Mouse (Mus musculus) intestine, embryonic 15.5 days (tissue): ENCODE measurements around the gene Jmjd8. TPM values are rescaled to one million over a fixed set of nuclear protein-coding genes. Genes with fewer than 3 reads are reported as not detected.

ENCODE experiments used
- ATAC-seq: fragments of 200-750 bp; cut with Nextera tagmentation; 2 replicates; pipeline ENCODE4 v1.8.0; 2017; ENCODE audit warnings: moderate TSS enrichment, moderate library complexity
- H3K27ac ChIP-seq: fragments of 300-500 bp; sonication (generic); 2 replicates; pipeline ENCODE4 v1.5.1; 2015; ENCODE audit warnings: mild to moderate bottlenecking, inconsistent platforms
- H3K27me3 ChIP-seq: fragments of 300-500 bp; sonication (generic); replicated peaks from 2 replicates; pipeline ENCODE4 v1.6.1; 2015; ENCODE audit warnings: inconsistent platforms
- H3K36me3 ChIP-seq: fragments of 300-500 bp; sonication (generic); 2 replicates; pipeline ENCODE4 v1.6.1; 2015; ENCODE audit warnings: inconsistent platforms
- H3K4me1 ChIP-seq: fragments of 300-500 bp; sonication (generic); replicated peaks from 2 replicates; pipeline ENCODE4 v1.6.1; 2015; ENCODE audit warnings: inconsistent platforms
- H3K4me2 ChIP-seq: fragments of 300-500 bp; sonication (generic); replicated peaks from 2 replicates; pipeline ENCODE4 v1.6.1; 2015; ENCODE audit warnings: mild to moderate bottlenecking, inconsistent platforms
- H3K4me3 ChIP-seq: fragments of 300-500 bp; sonication (generic); replicated peaks from 2 replicates; pipeline ENCODE4 v1.5.1; 2015; ENCODE audit warnings: inconsistent platforms
- H3K9ac ChIP-seq: fragments of 300-500 bp; sonication (generic); 2 replicates; pipeline ENCODE4 v1.6.1; 2015; ENCODE audit warnings: inconsistent platforms
- H3K9me3 ChIP-seq: fragments of 300-500 bp; sonication (generic); 2 replicates; pipeline ENCODE4 v1.6.1; 2016; ENCODE audit warnings: inconsistent platforms
- WGBS: fragments of 180-500 bp; shearing (Covaris S2); methylation state at CpG from one replicate; pipeline ENCODE4 v1.1.7; 2015; 5-methylcytosine and 5-hydroxymethylcytosine counted together
- polyA plus RNA-seq: library from polyadenylated mRNA; unstranded; fragments of >200 nt; fragmentation: Nextera tagmentation; extraction: Ambion mirVana; gene quantifications from 2 replicates; pipeline ENCODE4 v1.2.1, GENCODE M21; 2015

The Jmjd8 gene
- polyA plus RNA-seq, 1 experiment from 2014 or later = 45.1 TPM

DNA sequence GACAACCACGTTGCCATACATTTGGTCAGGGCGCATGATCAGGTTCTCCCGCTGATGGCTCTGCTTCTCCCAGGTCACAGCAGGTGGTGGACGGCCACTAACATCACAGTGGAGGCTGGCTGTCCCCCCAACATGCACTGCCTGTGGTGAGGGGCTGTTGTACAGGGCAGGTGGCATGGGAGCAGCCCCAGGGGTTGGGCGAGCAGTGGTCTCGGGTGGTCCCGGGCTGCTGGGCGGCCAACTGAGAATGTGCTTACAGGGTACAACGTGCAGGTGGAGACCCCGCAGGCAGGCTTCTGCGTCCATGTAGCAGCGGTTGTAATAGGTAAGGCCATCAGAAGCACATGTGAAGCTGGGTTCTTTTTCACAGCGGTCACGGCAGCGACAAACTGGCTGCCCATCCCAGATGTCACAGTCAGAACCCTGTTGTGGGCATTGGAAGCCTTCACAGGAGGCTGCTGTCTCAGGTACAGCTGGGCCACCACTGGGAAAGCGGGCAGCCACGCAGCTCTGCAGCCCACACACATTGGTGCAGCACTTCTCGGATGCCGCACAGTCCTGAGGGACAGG, 50.0 kb downstream of the Jmjd8 start:
- Histone ChIP-seq H3K4me2 (no peak overlapping the region), H3K9ac (no peak overlapping the region), H3K4me3 (no peak overlapping the region), H3K27ac (no peak overlapping the region), H3K9me3 (no peaks in the 10 kb centered on the region), H3K27me3 (no peaks in the 10 kb centered on the region), H3K4me1 (peaks cover 26% of the 10 kb centered on the region), H3K36me3 (peaks cover 21% of the 10 kb centered on the region)
- 93% methylated on average over 19 of the region's 19 CpGs for WGBS
- no peak for ATAC-seq

DNA sequence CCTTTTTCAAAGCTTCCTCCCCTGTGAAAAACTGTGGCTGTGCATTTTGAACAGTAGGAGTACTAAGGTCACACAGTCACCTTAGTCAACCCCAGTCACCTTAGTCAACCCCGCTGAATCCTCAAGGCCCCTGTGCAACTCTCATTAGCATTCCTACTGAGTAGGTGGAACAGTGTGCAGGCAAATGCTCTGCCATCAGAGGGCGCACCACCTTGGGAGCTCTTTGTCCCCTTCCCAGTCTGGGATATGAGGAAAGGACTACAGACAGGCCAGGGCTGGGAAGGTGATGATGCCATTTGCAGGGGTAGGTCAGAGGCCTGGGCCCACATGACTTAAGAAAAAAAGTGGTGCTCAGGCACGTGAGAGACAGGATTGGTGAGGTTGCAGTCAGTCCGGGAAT, 50.6 kb downstream of the Jmjd8 start:
- ATAC-seq = no peak
- Histone ChIP-seq H3K9ac (no peak overlapping the region), H3K27me3 (no peaks in the 10 kb centered on the region), H3K4me1 (peaks cover 21% of the 10 kb centered on the region), H3K9me3 (no peaks in the 10 kb centered on the region), H3K27ac (no peak overlapping the region), H3K4me2 (no peak overlapping the region), H3K4me3 (no peak overlapping the region), H3K36me3 (peaks cover 23% of the 10 kb centered on the region)
- WGBS = 59% methylated on average over 4 of the region's 4 CpGs

DNA sequence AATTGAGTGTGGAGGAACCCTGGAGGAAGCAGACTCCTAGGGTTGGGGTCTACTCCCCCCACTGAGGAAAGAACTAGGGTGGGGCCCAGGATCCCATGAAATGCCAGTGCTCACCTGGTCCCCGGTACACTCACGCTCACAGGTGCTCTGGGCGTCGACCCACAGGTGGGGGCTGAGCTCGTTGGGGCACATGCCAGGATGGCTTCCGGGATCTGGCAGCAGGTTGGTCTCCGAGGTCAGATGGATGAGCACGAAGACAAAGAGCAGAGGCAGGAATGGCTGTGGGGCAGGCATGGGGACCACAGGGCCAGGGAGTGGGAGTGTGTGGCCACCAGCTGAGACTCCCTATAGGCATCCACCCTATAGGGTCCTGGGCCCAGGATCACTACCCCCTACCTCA, 51.1 kb downstream of the Jmjd8 start:
- no peak overlapping the region for H3K27ac ChIP-seq
- peaks cover 21% of the 10 kb centered on the region for H3K4me1 ChIP-seq

DNA sequence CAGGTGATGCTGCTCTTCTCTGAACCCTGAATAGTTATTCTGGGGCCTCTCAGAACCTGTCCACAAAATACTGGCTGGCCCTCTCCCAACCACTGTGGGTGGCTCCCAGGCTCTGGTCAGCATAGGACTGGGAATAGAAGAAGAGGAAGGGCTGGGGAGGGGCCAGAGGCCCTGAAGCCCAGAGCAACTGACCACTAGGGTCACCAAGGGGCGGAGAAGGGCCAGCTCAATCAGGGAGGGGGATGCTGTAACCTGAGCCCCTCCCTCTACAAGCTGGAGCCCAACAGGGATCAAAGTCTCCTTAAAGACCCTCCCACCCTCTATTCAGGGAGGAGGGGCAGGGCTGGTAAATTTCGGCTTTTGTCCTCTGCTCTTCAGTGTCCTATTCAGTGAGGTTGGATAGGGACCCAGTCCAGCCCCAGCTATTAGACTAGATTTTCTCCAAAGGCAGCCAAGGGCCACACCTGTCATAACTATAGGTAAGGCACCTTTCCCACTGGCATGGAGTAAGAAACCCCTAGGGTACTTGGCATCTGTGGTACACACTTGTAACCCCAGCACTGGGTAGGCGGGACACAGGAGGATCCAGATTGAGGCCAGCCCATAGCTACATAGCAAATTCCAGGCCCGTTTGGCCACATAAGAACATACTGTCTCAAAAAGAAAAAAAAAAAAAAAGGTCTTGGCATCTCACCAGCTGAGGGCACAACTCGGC, 51.7 kb downstream of the Jmjd8 start, which contains the start of gene Wfikkn1:
Wfikkn1 (minus strand) TSS at position 663 of the 715 bp plus-strand sequence.
- Histone ChIP-seq H3K27me3 (no peaks in the 10 kb centered on the region), H3K4me1 (peaks cover 21% of the 10 kb centered on the region), H3K9me3 (no peaks in the 10 kb centered on the region), H3K4me2 (no peak within 1 kb of the TSS), H3K4me3 (no peak within 1 kb of the TSS), H3K9ac (no peak within 1 kb of the TSS), H3K27ac (no peak within 1 kb of the TSS), H3K36me3 (peaks cover 25% of the 10 kb centered on the region)
- no peak for ATAC-seq
- WGBS = 38% methylated on average over 5 of the region's 5 CpGs

More for the DNA sequence above, 51.1 kb downstream of the Jmjd8 start:
- WGBS = 76% methylated on average over 8 of the region's 8 CpGs
- no peaks in the 10 kb centered on the region for H3K27me3 ChIP-seq
- no peak overlapping the region for H3K4me3 ChIP-seq
- no peak for ATAC-seq
- peaks cover 25% of the 10 kb centered on the region for H3K36me3 ChIP-seq
- H3K9ac ChIP-seq = no peak overlapping the region
- H3K4me2 ChIP-seq = no peak overlapping the region
- H3K9me3 ChIP-seq = no peaks in the 10 kb centered on the region

DNA sequence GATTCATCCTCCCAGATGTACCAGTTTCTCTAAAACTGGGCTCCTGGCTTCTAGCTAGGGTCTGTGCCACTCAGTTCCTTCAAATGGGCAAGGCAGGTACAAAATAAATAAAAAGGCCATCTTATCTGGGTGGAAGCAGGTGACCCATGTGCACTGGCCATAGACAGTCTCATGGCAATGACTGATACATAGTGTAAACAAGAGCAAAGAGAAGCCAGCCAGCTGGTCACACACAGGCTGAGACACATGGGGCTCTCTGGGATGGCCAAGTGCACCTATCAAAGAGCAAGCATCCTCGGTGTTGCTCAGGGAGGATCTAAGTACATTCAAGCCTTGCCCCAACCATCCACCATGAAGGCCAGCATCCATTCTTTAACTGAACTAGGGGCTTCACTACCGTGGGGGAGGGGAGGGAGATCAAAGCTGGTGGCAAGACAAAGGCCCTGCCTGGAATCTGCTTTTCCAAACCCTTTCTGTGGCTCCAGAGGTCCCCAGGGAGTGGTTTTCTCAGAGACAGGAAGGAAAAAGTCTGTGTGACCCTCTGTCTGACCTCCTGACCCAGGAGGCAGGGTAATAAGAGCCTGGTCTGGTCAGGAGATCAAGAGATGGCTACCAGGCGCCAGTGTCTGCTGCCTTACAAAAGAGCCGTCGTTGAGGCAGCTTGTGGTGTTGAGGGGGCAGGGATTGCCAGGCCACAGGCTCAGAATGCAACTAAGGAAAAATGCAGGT, 52.4 kb downstream of the Jmjd8 start:
- H3K9me3 ChIP-seq = no peaks in the 10 kb centered on the region
- no peaks in the 10 kb centered on the region for H3K27me3 ChIP-seq
- WGBS = 17% methylated on average over 5 of the region's 5 CpGs
- no peak overlapping the region for H3K4me3 ChIP-seq
- peaks cover 17% of the 10 kb centered on the region for H3K4me1 ChIP-seq
- peaks cover 25% of the 10 kb centered on the region for H3K36me3 ChIP-seq
- H3K4me2 ChIP-seq = no peak overlapping the region
- no peak for ATAC-seq
- no peak overlapping the region for H3K27ac ChIP-seq
- H3K9ac ChIP-seq = no peak overlapping the region

Other genes with a start within 250 kb of the Jmjd8 start
- gene Lmf1, start 249.8 kb upstream of the Jmjd8 start, polyA plus RNA-seq = 33.0 and 35.9 TPM in 2 replicates
- gene Gng13, start 111.7 kb upstream of the Jmjd8 start, polyA plus RNA-seq = 2.6 and 2.9 TPM in 2 replicates
- 23.5 and 26.8 TPM in 2 replicates for gene Chtf18, start 101.4 kb upstream of the Jmjd8 start, polyA plus RNA-seq
- gene Rpusd1, start 101.2 kb upstream of the Jmjd8 start, polyA plus RNA-seq = 16.4 and 17.0 TPM in 2 replicates
- 0.06 TPM in 1 of 2 replicates, not detected in the other for gene Mslnl, start 92.8 kb upstream of the Jmjd8 start, polyA plus RNA-seq
- 21.6 and 22.1 TPM in 2 replicates for gene Msln, start 74.5 kb upstream of the Jmjd8 start, polyA plus RNA-seq
- 29.0 and 31.5 TPM in 2 replicates for gene Narfl, start 55.1 kb upstream of the Jmjd8 start, polyA plus RNA-seq
- gene Haghl, start 43.2 kb upstream of the Jmjd8 start, polyA plus RNA-seq = 37.9 and 41.5 TPM in 2 replicates
- 0.15 and 0.40 TPM in 2 replicates for gene Ccdc78, start 42.3 kb upstream of the Jmjd8 start, polyA plus RNA-seq
- 82.5 and 101 TPM in 2 replicates for gene Fam173a, start 36.0 kb upstream of the Jmjd8 start, polyA plus RNA-seq
- not detected in 2 replicates for gene AC134908.4, start 33.2 kb upstream of the Jmjd8 start, polyA plus RNA-seq
- gene Metrn, start 31.7 kb upstream of the Jmjd8 start, polyA plus RNA-seq = 41.9 and 45.6 TPM in 2 replicates
- 3.1 and 4.1 TPM in 2 replicates for gene Fbxl16, start 19.8 kb upstream of the Jmjd8 start, polyA plus RNA-seq
- 25.4 and 27.7 TPM in 2 replicates for gene Wdr24, start 5.2 kb upstream of the Jmjd8 start, polyA plus RNA-seq
- 297 and 322 TPM in 2 replicates for gene Stub1, start 4.5 kb downstream of the Jmjd8 start, polyA plus RNA-seq
- gene Rhbdl1, start 8.4 kb downstream of the Jmjd8 start, polyA plus RNA-seq = 1.8 and 1.9 TPM in 2 replicates
- 1.1 and 2.4 TPM in 2 replicates for gene Gm20683, start 12.9 kb downstream of the Jmjd8 start, polyA plus RNA-seq
- gene Rhot2, start 16.0 kb downstream of the Jmjd8 start, polyA plus RNA-seq = 19.2 and 22.1 TPM in 2 replicates
- gene Wdr90, start 32.6 kb downstream of the Jmjd8 start, polyA plus RNA-seq = 14.0 and 18.7 TPM in 2 replicates
- 73.0 and 77.0 TPM in 2 replicates for gene Mcrip2, start 39.9 kb downstream of the Jmjd8 start, polyA plus RNA-seq
- gene Mettl26, start 46.2 kb downstream of the Jmjd8 start, polyA plus RNA-seq = 53.5 and 67.8 TPM in 2 replicates
- 0.29 and 0.36 TPM in 2 replicates for gene Wfikkn1, start 52.0 kb downstream of the Jmjd8 start, polyA plus RNA-seq
- gene Rab40c, start 90.9 kb downstream of the Jmjd8 start, polyA plus RNA-seq = 21.4 and 24.9 TPM in 2 replicates
- 52.1 and 56.4 TPM in 2 replicates for gene Pigq, start 116.1 kb downstream of the Jmjd8 start, polyA plus RNA-seq
- 0.10 and 0.46 TPM in 2 replicates for gene Nhlrc4, start 116.1 kb downstream of the Jmjd8 start, polyA plus RNA-seq
- gene A930017K11Rik, start 123.7 kb downstream of the Jmjd8 start, polyA plus RNA-seq = 0.20 and 0.28 TPM in 2 replicates
- 18.5 and 25.1 TPM in 2 replicates for gene Capn15, start 156.9 kb downstream of the Jmjd8 start, polyA plus RNA-seq
- 12.4 and 13.6 TPM in 2 replicates for gene Rab11fip3, start 240.7 kb downstream of the Jmjd8 start, polyA plus RNA-seq